Mouse (Mus musculus): ENCODE results near the gene Tmsb15a.
"Not testable (repeated sequence)": the region's sequence is repeated elsewhere in the genome, so short reads cannot be mapped to it uniquely, and the experiment has no call there.

Gene Tmsb15a

DNA sequence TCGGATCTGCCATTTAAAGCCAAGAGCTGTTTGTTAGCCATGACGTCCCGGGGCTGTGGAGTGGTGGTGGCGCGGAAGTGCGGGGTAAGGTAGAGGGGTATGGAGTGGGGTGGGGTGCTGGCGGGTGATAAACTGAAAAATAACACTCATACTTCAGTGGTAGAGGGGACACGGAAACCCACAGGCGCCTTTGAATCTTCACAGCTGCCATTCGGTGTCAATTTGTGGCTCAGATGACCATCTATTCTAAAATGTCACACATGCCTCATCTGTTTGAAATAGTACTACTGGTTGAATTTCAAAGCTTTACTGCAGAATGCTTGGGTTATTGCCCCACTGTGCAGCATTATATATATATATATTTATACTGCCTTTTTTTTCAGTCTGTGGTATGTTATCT is at the start of gene Tmsb15a:
Gene Tmsb15a (minus strand): TSS at position 101 of the 400 bp plus-strand sequence.
- no peak for DNase-seq (ENCODE audit: low spot score in 2 of 2)

DNA sequence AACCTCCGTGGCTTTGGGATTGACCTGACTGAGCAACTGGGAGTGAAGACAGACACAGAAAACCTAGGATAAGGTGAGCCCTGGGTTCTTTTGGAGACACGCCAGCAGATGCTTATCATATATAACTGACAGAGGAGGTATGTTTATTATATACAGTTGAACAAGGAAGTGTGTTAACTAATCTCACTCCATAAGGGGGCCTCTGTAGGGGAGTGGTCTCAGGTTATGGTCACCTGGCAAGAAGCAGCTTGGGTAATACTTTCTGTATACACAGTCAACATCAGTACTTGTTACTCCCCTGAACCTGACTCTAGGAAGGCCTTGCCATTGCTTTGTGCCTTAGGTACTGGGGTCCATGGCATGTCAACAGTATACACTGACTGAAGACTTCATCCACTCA is 43.5 kb upstream of the Tmsb15a start:
- DNase-seq (ENCODE audit: low spot score in 2 of 2), result no peak

DNA sequence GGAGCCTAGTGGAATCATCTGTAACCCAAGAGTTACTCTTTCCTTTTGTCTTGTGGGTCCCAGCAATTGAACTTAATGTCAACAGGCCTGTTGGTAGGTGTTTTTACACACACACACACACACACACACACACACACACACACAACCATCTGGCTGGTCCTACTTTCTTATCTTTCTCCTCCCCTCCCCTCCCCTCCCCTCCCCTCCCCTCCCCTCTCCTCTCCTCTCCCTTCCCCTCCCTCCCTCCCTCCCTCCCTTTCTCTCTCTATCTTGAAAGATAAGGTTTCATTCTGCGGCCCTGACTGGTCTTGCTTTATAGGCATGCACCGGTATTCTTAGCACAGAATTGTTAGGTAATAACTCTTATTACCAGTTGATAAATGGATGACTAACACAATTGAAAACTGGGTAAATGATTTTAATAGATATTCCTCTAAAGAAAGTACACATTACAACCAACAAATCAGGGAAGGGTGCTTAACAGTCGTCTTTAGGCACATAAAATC is 43.0 kb upstream of the Tmsb15a start:
- no peak for DNase-seq (ENCODE audit: low spot score in 2 of 2)

DNA sequence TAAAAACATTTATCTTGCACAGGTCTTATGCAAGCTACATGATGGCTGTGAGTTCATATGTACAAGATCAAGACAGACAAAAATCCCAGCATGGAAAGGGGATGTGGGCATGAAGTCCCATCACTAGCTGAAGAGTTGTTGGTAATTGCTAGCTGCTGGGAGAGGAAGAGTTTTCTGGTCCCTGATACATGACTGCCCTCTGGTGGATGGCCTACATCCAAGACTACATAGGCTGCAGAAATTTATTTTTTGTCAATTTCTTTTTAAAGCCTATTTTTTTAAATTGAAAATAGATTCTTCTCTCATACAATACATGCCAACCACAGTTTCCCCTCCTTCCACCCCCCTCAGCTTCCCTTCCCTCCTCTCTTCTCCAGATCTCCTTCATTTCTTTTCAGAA is 36.6 kb upstream of the Tmsb15a start:
- no peak for DNase-seq (ENCODE audit: low spot score in 2 of 2)

DNA sequence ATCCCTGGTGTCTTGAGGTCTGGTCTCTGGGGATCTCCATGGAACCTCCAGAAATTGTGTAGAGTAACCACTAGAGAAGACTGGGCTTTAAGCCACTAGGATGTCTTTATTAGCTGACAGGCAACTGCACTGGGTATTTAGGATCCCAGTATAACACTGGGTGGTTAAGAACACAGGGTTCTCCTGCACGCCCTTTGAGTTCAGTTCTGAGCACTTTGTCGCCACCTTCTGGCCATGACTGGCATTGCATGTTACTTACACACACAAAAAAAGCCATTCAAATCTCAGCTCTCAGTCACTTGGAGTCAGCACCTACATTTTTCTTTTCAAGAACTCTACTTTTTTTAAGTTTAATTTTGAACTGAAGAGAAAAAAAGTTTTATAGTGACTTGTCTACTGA is 27.8 kb upstream of the Tmsb15a start:
- DNase-seq (ENCODE audit: low spot score in 2 of 2), result peak; percentile 36 to 39

DNA sequence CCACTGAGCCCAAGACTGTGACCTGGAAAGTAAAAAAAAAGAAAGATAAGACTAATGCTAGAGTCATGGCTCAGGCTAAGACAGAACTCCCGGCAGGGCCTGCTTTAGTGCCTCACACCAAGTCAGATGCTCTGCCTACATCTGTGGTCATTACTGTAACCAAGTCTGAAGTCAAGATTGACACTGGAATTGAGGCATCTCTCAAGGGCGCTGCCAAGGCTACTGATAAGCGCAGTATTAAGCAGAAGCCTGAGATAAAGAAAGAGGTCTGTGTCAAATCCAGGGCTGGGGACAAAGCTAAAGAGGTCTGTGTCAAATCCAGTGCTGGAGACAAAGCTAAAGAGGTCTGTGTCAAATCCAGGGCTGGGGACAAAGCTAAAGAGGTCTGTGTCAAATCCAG is 20.3 kb upstream of the Tmsb15a start:
- not testable (repeated sequence) for DNase-seq (ENCODE audit: low spot score in 2 of 2)

DNA sequence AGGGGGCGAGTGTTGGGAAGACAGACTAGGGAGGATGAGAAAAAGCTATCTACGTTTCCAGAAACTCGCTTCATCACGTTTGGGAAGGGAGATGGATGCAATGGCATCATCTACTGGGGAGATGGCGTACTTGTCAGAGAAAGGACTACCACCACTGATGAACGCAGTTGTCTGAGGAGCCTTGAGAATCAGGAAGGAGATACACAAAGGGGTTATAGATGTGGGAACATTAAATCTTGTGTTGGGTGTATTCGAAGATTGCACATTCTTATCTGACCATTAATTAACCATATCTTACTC is 17.9 kb upstream of the Tmsb15a start:
- no peak for DNase-seq (ENCODE audit: low spot score in 2 of 2)

DNA sequence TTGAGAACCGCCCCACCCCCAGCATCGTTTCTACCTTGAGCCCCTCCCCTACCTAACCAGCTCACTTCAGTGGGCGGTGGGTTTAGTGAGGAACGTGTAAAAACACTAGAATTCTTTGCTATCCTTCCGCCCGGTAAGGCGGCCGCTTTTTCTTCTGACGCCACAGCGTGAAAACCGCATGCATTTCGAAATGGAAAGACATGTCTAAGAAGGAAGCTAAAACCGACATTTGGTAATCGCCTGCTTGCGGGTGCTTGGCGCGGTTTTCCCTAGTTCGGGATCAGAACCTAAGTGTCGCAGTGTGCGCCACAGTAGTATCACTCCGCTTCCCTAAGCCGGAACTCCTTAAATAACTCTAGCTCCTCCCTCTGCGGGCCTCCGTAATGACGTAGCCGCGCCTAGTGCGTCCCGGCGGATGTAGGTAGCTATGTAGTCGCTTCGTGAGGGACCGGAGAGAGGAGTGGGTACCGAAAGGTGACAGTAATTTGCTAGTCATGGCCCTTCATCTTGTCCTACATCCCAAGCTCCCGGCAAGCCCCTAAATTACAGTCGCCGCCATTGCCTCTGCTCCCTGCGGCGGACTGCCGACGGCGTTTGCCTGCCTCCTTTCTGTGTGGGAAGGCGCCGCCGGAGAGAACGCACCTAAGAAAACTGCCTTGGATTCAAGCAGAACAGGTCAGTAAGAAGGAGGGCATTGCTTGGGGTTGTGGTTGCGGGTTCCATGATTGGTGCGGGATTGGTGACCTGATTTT is 17.4 kb upstream of the Tmsb15a start, which contains the start of the genes Armcx5 and Gprasp1:
Gene Armcx5 (plus strand): TSS at position 430 of the 752 bp plus-strand sequence.
Gene Gprasp1 (plus strand): TSS at position 430 of the 752 bp plus-strand sequence.
- DNase-seq (ENCODE audit: low spot score in 2 of 2), result peak; percentile 57 to 80

DNA sequence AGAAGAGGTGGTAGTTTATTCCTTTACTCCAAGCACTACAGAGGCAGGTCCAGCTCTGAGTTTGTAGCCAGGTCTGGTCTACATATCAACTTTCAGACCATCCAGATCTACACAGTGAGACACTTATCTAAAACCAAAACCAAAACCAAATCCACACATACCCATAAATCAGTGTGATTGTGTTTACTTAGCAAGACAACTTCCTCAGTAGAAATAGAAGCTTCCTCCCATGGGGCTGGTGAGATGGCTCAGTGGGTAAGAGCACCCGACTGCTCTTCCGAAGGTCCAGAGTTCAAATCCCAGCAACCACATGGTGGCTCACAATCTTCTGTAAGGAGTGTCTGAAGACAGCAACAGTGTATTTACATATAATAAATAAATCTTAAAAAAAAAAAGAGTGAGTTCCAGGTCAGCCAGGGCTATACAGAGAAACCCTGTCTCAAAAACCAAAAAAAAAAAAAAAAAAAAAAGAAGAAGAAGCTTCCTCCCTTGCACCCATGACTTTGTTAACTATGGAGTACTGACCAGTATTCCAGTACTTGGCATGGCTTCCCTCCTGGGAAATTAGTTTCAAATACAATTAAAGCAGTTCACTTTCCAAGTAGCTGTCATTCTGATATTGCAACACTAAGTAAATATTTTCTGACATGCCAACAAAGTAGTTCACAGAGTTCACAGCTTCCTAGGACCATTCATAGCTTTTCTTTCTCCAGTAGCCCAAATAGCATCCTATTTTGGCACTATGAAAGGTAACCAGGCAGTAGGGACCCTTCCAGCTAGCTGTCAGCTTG is 13.9 kb upstream of the Tmsb15a start:
- DNase-seq (ENCODE audit: low spot score in 2 of 2), result no peak

DNA sequence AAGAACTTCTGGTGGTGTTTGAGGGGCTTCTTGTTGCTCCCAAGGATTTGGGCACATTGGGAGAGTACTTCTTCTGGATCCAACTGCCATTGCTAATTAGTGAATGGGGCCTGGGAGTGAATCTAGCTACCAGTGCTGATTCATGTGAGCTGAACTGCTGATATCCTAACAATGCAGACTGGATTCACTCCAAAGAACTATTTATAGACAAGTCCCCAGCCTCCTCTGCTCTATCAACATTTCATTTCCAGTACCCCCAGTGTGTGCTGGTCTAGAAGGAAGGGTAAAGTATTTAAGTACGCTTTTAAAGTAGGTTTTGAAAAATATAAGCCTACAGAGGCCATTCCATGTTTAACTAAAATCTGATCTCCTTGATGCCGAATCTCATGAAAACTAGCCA is 12.2 kb downstream of the Tmsb15a start:
- no peak for DNase-seq (ENCODE audit: low spot score in 2 of 2)

DNA sequence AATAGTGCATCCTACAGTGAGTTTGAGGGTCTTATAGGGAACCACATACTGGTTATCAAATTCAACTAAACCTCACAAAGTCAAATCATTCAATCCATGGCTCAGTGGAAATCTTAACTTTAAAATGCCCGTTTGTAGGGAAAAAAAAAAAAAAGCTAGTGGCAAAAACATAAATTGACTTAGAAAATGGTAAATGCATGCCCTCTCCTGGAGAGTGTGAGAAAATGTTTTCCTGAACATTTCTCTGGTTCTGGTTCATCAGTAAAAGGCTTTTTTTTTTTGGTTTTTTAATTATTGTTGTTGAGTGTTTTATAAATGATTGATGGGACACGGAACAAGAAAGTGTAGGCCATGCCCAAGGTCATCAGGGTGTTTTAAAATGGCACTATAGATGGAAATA is 20.7 kb downstream of the Tmsb15a start:
- no peak for DNase-seq (ENCODE audit: low spot score in 2 of 2)

DNA sequence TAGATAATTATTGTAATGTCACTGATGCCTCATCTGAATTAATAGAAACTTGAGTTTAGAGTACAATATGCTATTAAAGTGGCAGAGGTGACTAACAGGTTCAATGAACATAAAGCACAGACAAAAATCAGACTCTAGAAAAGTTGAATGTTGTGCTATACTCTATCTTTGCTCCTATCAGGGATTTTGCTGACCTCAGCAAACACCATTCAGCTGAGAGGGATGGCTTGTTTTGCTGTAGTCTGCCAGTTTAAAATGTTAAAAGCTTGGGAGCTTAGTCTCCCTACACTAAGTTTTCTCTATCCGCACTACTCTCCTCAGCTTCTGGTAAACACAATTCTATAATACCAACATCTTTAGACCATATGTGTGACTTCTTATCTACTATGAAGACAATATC is 21.9 kb downstream of the Tmsb15a start:
- DNase-seq (ENCODE audit: low spot score in 2 of 2), result no peak

DNA sequence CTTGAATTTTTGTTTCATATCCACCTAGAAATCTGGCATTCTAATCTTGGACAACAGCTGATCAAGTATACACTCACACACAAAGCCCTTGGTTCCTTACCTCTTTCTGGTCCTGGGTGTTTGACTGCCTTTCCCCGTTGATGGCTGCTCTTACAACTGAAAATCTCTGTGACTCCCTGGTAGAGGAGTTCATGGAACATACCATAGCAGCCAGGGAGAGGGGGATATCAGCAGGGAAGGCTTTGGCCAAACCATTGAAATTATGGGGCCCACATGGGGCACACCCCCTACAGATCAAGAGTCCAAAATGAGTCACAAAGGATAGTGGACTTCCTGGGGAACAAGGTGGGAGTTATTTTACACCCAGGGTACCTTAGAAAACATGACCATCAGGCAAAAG is 31.4 kb downstream of the Tmsb15a start, which contains the start of gene Tcp11x2:
Gene Tcp11x2 (minus strand): TSS at position 158 of the 400 bp plus-strand sequence.
- DNase-seq (ENCODE audit: low spot score in 2 of 2), result no peak

DNA sequence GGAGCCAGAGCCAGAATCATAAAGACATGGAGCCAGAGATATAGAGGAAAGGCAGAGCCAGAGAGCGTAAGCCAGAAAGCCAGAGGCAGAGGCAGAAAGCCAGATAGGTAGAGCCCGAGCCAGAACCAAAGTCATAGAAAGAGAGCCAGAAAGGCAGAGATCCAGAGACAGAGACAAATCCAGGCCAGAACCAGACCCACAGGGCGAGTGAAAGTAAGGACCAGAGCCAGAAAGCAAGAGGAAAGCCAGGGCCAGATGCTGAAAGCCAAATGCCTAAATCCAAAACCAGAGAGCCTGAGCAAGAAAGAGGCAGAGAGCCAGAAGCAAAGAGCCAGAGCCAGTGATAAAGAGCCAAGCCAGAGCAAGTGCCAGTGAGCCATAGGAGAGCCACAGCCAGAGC is 37.3 kb downstream of the Tmsb15a start:
- DNase-seq (ENCODE audit: low spot score in 2 of 2), result no peak

DNA sequence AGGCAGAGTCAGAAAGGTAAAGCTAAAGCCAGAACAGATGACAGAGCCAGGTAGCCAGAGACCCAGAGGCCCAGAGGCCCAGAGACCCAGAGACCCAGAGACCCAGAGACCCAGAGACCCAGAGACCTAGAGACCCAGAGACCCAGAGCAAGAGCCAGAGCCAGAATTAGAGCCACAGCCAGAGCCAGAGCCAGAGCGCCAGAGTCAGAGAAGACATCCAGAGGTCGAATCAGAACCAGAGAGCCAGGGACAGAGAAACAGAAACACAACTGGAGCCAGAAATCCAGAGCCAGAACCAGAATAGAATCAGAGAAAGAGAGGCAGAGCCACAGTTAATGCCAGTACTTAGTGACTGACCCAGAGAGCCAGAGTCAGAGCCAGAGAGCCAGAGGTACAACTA is 43.2 kb downstream of the Tmsb15a start:
- no peak for DNase-seq (ENCODE audit: low spot score in 2 of 2)

Data from urinary bladder, adult 18-20 months (tissue).